Mouse (Mus musculus) heart, embryonic 10.5 days (tissue): Measurements from ENCODE around the gene Fam178b. TPM values are rescaled to one million over a fixed set of nuclear protein-coding genes. Genes with fewer than 3 reads are reported as not detected.

Source experiments
- DNase-seq: peaks from one replicate; pipeline ENCODE4 v3.0.0-alpha.2; 2017; ENCODE audit warnings: low spot score
- H3K27ac ChIP-seq: fragments of 300-500 bp; sonication (generic); 2 replicates; pipeline ENCODE4 v1.5.1; 2016; ENCODE audit warnings: mild to moderate bottlenecking
- H3K27me3 ChIP-seq: fragments of 300-500 bp; sonication (generic); 2 replicates; pipeline ENCODE4 v1.6.1; 2016; ENCODE audit warnings: mild to moderate bottlenecking; ENCODE audit not compliant: poor library complexity, insufficient read depth, severe bottlenecking
- H3K36me3 ChIP-seq: fragments of 300-500 bp; sonication (generic); 2 replicates; pipeline ENCODE4 v1.6.1; 2016; ENCODE audit warnings: mild to moderate bottlenecking, moderate library complexity
- H3K4me1 ChIP-seq: fragments of 300-500 bp; sonication (generic); 2 replicates; pipeline ENCODE4 v1.6.1; 2016; ENCODE audit warnings: mild to moderate bottlenecking
- H3K4me3 ChIP-seq: fragments of 300-500 bp; sonication (generic); 2 replicates; pipeline ENCODE4 v1.5.1; 2016; ENCODE audit warnings: mild to moderate bottlenecking, moderate library complexity
- H3K9me3 ChIP-seq: fragments of 300-500 bp; sonication (generic); 2 replicates; pipeline ENCODE4 v1.6.1; 2016; ENCODE audit warnings: mild to moderate bottlenecking, moderate library complexity
- WGBS: fragments of 180-500 bp; shearing (Covaris S2); methylation state at CpG from one replicate; pipeline ENCODE4 v1.1.7; 2016; 5-methylcytosine and 5-hydroxymethylcytosine counted together
- polyA plus RNA-seq: library from polyadenylated mRNA; unstranded; fragments of >200 nt; fragmentation: Nextera tagmentation; extraction: Ambion mirVana; gene quantifications from 2 replicates; pipeline ENCODE4 v1.2.1, GENCODE M21; 2016

Gene Fam178b
- polyA plus RNA-seq, 1 experiment from 2014 or later, result 1.8 TPM

DNA sequence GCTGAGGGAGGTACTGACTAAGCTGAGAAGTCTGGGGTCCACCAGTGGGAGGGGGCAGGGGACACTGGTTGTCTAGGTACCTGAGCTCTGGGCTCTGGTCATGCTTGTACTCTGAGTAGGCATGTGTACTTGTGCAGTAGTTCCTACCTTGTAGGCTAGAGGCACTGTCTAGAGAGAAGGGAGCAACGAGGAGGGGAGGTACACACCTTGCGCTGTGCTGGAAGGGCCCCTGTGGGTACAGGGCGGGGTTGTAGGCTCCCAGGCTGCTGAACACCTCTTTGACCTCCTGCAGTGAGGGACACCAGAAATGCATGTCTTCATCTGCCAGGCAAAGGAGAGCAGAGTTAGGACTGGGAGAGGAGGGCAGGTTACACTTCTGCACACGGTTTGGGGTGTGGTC is 74.8 kb downstream of the Fam178b start:
- Histone ChIP-seq H3K36me3 (no peaks in the 10 kb centered on the region), H3K27me3 (peaks cover 5% of the 10 kb centered on the region; the same call in 1 of the 2 replicates), H3K4me3 (no peak overlapping the region), H3K9me3 (no peaks in the 10 kb centered on the region), H3K4me1 (peaks cover 31% of the 10 kb centered on the region; the same call in 1 of the 2 replicates), H3K27ac (no peak overlapping the region)
- DNase-seq, result no peak
- 68% methylated on average over 4 of the region's 4 CpGs for WGBS

DNA sequence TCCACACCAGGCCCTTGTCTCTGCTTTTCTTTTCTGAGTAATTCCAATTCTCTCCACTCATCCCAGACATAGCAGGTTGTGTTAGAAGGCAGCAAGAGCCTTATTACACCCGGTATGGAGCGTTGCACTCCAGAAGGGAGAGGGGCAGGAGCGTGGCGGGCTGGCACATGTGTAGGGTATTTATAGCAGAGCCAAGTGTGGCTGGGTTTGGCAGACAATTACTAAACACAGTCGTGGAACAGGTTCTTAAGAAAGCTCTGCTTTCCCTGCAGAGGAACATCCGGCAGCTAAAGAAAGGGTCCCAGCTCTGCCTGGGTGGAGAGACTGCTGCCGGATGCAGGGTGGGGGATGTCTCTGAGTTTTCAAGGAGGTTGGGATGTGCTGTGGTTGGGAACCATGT is 76.0 kb downstream of the Fam178b start:
- Histone ChIP-seq H3K4me3 (no peak overlapping the region), H3K9me3 (no peaks in the 10 kb centered on the region), H3K27me3 (peaks cover 5% of the 10 kb centered on the region; the same call in 1 of the 2 replicates), H3K27ac (peak overlapping the region; percentile 53; the same call in 1 of the 2 replicates), H3K4me1 (peaks cover 26% of the 10 kb centered on the region; the same call in 1 of the 2 replicates), H3K36me3 (no peaks in the 10 kb centered on the region)
- WGBS, result 47% methylated on average over 7 of the region's 7 CpGs
- DNase-seq, result no peak

DNA sequence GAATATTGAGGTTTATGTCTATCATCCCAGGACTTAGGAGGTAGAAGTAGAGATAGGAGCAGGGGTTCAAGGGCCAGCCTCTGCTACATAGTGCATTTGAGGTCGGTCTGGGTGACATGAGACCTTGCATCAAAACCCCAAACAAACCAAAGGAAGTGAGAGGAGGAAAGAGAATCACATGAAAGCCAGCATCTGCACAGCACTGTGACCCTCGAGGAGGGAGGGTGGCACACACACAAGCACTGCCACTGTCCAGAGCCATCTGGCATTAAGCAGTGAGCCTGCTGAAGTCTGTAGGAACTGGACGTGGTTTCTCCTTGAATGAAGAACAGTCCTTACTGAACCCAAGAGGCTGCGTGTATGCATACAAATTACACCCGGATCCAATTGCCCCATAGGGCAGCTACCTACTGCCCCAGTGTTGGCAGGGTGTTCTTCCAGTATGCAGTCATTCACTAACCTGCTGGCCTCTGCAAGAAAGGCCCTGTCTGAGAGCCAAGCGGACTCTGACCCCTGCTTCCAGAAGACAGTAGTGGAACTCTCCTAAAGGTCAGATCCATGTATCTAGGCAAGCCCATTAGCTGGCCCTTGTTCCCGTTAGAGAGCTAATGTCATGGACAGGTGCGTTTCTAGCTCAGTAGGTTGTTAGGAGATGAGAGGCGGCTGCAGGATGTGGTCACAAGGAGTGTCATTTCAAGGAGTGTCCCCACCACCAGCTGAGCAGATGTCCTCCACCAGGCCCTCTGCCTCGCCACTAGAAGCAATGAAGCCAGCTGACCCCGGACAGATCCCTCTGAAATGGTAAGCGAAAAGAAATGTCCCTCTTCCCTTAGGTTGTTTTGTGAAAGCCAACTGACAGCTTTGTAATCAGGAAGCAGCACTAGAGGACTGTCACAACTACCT is 78.5 kb downstream of the Fam178b start:
- WGBS, result 77% methylated on average over 12 of the region's 12 CpGs

DNA sequence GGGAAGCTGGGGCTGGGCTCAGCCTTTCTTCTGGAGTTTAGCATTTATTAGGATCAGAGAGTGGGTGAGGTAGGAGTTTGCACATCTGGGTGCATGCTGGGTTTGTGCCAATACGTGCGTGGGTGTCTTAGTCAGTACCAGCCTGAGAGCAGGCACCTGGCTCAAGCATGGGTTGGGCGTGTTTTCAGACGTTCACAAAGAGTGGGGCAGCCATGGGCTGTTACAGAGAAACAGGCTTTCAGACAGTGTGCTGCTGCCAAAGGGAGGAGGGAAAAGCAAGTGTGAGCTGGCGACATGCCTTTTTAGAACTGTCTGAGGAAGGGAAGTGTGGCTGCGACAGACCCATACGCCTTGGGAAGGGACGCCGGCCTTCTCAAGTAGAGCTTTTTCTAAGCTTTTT is 79.6 kb downstream of the Fam178b start:
- H3K4me3 ChIP-seq, result no peak overlapping the region
- DNase-seq, result no peak
- H3K36me3 ChIP-seq, result no peaks in the 10 kb centered on the region
- 69% methylated on average over 9 of the region's 9 CpGs for WGBS
- H3K9me3 ChIP-seq, result no peaks in the 10 kb centered on the region
- peaks cover 11% of the 10 kb centered on the region; the same call in 1 of the 2 replicates for H3K27me3 ChIP-seq
- H3K27ac ChIP-seq, result no peak overlapping the region
- H3K4me1 ChIP-seq, result peaks cover 13% of the 10 kb centered on the region; the same call in 1 of the 2 replicates

More for the DNA sequence above, 78.5 kb downstream of the Fam178b start:
- peak overlapping the region; percentile 6; the same call in 1 of the 2 replicates for H3K27ac ChIP-seq
- H3K9me3 ChIP-seq, result no peaks in the 10 kb centered on the region
- no peaks in the 10 kb centered on the region for H3K36me3 ChIP-seq
- H3K4me3 ChIP-seq, result no peak overlapping the region
- H3K4me1 ChIP-seq, result peaks cover 19% of the 10 kb centered on the region; the same call in 1 of the 2 replicates
- DNase-seq, result no peak
- H3K27me3 ChIP-seq, result peaks cover 11% of the 10 kb centered on the region; the same call in 1 of the 2 replicates

DNA sequence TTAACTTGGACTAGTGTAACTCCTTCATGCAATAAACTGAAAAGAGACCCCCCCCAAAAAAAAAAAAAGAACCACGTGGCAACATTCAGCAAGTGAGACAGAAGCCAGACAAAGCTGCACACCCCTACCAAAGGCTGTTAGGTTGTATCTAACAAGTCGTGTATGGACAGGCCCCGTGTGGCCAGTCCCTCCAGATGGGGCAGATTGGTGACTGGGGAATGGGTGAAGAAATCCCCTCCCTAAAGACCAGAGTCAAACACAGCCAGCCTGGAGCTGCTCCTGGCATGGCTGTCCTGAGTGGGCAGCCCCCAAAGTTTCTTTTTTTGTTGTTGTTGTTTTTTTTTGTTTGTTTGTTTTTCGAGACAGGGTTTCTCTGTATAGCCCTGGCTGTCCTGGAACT is 80.7 kb downstream of the Fam178b start:
- Histone ChIP-seq H3K4me1 (peaks cover 7% of the 10 kb centered on the region; the same call in 1 of the 2 replicates), H3K9me3 (no peaks in the 10 kb centered on the region), H3K4me3 (no peak overlapping the region), H3K36me3 (no peaks in the 10 kb centered on the region), H3K27me3 (peaks cover 11% of the 10 kb centered on the region; the same call in 1 of the 2 replicates), H3K27ac (no peak overlapping the region)
- DNase-seq, result no peak
- WGBS, result 61% methylated on average over 4 of the region's 4 CpGs

DNA sequence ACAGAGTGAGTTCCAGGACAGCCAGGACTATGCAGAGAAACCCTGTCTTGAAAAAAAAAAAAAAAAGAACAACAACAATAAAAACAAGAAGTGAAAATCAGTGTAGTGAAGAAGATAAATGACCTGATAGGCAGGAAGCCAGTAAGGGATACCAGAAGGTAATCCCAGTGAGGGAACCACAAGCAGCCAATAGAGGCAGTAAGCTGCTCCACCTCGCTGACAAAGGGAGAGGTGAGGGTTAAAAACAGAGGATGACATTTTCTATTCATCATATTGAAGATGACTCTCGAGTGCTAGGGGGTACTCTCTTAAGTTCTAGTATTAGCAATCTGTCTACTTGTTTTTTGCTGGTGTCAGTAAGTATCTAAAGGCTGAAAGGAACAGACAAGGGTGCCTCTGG is 84.6 kb downstream of the Fam178b start:
- no peak overlapping the region for H3K4me3 ChIP-seq
- H3K4me1 ChIP-seq, result peaks cover 12% of the 10 kb centered on the region
- WGBS, result 74% methylated on average over 2 of the region's 2 CpGs
- no peak overlapping the region for H3K27ac ChIP-seq
- H3K36me3 ChIP-seq, result no peaks in the 10 kb centered on the region
- H3K27me3 ChIP-seq, result 0 out of 2 replicates have a peak, but pooled peaks cover 6% of the 10 kb centered on the region
- H3K9me3 ChIP-seq, result no peaks in the 10 kb centered on the region
- no peak for DNase-seq

DNA sequence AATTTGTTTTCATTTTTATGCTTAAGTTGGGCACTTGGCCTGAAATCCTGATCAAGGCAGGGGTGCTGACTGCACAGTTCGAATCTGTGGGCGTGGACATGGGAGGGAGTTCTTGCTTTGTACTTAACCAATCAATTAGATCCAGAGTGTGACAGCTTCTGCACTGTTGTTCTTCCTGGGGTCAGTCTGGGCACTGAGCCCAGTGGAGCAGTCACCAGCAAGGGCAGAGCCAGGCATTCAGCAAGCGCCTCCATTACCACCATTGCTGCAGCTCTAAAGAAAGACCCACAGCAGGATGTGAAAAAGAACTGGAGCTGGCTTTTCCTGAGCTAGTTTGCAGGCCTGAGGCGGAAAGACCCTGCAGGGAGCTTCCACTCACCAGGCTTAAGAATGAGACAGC is 86.9 kb downstream of the Fam178b start:
- no peak overlapping the region; the same call in 1 of the 2 replicates for H3K27ac ChIP-seq
- peaks cover 33% of the 10 kb centered on the region for H3K4me1 ChIP-seq
- no peaks in the 10 kb centered on the region for H3K9me3 ChIP-seq
- 41% methylated on average over 4 of the region's 4 CpGs for WGBS
- no peak for DNase-seq
- H3K4me3 ChIP-seq, result no peak overlapping the region
- no peaks in the 10 kb centered on the region for H3K36me3 ChIP-seq
- 0 out of 2 replicates have a peak, but pooled peaks cover 6% of the 10 kb centered on the region for H3K27me3 ChIP-seq

DNA sequence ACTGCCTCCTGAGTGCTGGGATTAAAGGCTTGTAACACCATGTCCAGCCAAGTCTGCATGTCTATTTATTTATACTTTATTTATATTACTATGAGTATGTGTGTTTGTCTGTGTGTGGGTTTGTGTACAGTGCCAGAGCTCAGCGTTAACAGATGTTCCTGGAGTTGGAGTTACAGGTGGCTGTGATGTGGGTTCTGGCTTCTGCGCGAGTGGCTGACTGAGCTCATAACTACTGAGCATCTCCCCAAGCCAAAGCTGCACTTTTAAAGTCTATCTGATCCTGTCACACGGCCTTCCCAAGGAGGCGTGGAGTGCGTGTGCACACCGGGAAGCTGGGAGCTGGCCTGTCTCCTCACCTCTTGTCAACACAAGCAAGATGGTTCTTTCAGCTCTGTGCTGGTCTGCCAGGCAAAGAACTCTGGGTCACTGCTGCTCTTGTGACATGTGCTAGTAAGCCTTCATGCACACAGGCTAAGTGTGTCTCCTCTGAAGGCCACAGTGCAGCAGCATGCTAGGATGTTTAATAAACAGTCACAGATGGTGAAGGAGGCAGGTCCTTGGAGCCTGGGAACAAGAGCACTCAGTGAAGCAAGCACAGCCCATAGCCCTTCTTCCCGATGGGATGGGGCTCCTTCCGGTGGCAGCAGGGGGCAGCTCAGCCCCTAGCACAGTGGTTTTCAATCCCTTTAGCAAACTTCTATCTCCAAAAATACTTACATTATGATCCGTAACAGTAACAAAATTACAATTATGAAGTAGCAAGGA is 87.6 kb downstream of the Fam178b start:
- 49% methylated on average over 10 of the region's 10 CpGs for WGBS
- peak overlapping the region; percentile 49; the same call in 1 of the 2 replicates for H3K27ac ChIP-seq
- no peak overlapping the region for H3K4me3 ChIP-seq
- DNase-seq, result no peak
- H3K4me1 ChIP-seq, result peaks cover 41% of the 10 kb centered on the region
- H3K36me3 ChIP-seq, result no peaks in the 10 kb centered on the region
- H3K9me3 ChIP-seq, result no peaks in the 10 kb centered on the region
- 0 out of 2 replicates have a peak, but pooled peaks cover 4% of the 10 kb centered on the region for H3K27me3 ChIP-seq

DNA sequence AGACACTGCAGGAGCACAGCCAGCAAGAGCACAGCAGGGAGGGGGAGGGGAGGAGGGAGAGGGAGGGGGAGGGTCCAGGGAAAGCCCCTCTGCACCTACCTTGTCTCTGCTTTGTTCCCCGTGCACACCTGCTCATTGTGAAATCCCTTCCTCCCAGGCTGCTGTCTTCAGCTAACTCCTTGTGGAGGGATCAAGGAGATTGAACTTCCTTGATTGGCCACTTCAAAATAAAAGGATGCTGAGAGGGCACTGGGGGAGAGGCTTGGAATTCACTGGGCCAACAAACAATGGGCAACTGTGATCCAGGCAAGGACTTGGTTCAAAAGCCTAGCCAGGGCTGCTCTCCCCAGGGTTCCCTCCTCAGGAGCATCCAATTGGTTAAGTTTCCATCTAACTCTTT is 89.9 kb downstream of the Fam178b start:
- H3K4me1 ChIP-seq, result peaks cover 63% of the 10 kb centered on the region
- H3K9me3 ChIP-seq, result no peaks in the 10 kb centered on the region
- H3K27ac ChIP-seq, result peak overlapping the region; percentile 49; the same call in 1 of the 2 replicates

DNA sequence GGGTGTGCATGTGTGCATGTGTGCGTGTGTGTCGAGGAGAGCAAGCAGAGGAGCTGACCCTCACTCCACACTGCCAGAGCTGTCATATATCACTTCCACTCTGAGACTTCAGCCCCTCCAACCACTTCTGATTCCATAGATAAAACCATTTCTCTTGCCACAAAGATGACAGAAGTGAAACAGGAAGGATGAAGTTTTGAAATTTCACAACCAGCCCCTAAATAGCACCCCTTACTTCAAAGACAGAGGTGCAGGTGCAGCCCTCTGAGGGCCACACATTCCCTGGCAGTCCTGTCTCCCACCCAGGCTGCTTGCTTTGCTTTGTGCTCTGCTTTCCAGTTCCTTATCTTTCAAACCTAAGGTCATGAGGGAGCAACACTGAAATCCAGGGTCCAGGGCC is 91.6 kb downstream of the Fam178b start:
- Histone ChIP-seq H3K4me3 (no peak overlapping the region), H3K9me3 (no peaks in the 10 kb centered on the region), H3K4me1 (peaks cover 74% of the 10 kb centered on the region), H3K27ac (peak overlapping the region; percentile 6; the same call in 1 of the 2 replicates), H3K36me3 (no peaks in the 10 kb centered on the region), H3K27me3 (no peaks in the 10 kb centered on the region)
- no peak for DNase-seq
- WGBS, result 47% methylated on average over 2 of the region's 2 CpGs

More for the DNA sequence above, 89.9 kb downstream of the Fam178b start:
- no peaks in the 10 kb centered on the region for H3K36me3 ChIP-seq
- no peak for DNase-seq
- WGBS, result 17% methylated on average over 1 of the region's 1 CpGs
- H3K4me3 ChIP-seq, result no peak overlapping the region
- H3K27me3 ChIP-seq, result no peaks in the 10 kb centered on the region

DNA sequence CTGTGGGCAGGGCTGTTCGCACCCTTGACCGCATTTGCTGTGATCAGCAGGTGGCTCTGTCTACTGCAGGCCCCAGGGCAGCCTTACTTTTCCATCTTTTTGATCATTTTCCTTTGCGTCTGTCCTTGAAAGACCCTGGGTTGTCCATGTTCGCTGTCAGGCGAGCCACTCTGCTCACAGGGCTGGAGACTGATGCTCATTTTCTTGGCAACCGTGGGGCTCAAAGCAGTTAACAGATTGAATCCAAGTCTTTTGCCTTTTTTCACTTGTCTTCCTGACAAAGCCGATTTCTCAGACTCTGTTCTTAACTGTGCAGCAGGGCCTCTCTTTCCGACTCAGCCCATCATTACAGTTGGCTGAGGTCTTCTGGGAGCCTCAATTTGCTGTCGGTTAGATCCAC is 92.3 kb downstream of the Fam178b start:
- peak overlapping the region; percentile 6; the same call in 1 of the 2 replicates for H3K27ac ChIP-seq
- no peak overlapping the region for H3K4me3 ChIP-seq
- H3K27me3 ChIP-seq, result no peaks in the 10 kb centered on the region
- no peak for DNase-seq
- H3K36me3 ChIP-seq, result no peaks in the 10 kb centered on the region
- H3K4me1 ChIP-seq, result peaks cover 74% of the 10 kb centered on the region
- no peaks in the 10 kb centered on the region for H3K9me3 ChIP-seq
- WGBS, result 76% methylated on average over 9 of the region's 9 CpGs

DNA sequence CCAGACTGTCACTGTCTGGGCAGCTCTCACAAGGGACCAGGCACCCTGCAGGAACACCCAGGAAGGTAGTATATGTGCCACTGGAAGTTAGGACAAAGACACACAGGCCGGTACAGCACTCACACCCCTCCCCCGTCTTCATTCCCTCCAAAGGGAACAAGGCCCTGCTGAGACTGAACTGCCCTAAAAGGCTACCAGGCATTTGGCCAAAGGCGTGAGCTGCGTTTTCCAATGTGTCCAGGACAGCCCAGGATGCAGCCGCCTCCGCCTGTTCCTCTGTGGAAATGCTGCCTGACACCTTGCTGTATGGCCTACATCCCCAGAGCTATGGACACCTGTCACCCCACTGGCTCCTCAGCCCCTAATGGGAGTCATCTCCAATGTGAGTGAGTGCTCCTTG is 93.5 kb downstream of the Fam178b start:
- Histone ChIP-seq H3K4me3 (no peak overlapping the region), H3K9me3 (no peaks in the 10 kb centered on the region), H3K27me3 (no peaks in the 10 kb centered on the region), H3K27ac (peak overlapping the region; percentile 60), H3K36me3 (no peaks in the 10 kb centered on the region), H3K4me1 (peaks cover 76% of the 10 kb centered on the region)
- 68% methylated on average over 6 of the region's 6 CpGs for WGBS
- no peak for DNase-seq
